In genomic region chr9:116369059-116369718, GRCm38 (mm10) we compare ENCODE assay signal across 11 mouse cellular contexts.
A peak's percentile ranks its signal among the peaks of the same experiment; 100 is the strongest.
DNase-seq lines count a peak whose midpoint lies in the region; ATAC-seq and TF ChIP-seq lines count a peak whose summit lies in the region.
"Had no signal": no experiment of that assay in that cellular context is flagged by ENCODE, and none has a peak within 500 bp of the region (broad histone marks: within the 10 kb centered on the region; RNA-seq: fewer than 3 reads in every experiment).

No protein-coding gene starts in this region.

- no peaks in the 10 kb centered on the region for H3K36me3 ChIP-seq in stomach, embryonic 14.5 days (ENCODE audit: control insufficient read depth, insufficient read depth, low read length)
- H3K36me3 ChIP-seq in hindbrain, postnatal 0 days (ENCODE audit: insufficient read depth, low read length): no peaks in the 10 kb centered on the region
- H3K36me3 ChIP-seq: hindbrain, embryonic 13.5 days had no signal

- no peak for TF ChIP-seq CTCF in Patski (IDR thresholded peaks at IDR 0.05)
- no peak for TF ChIP-seq CTCF in hindbrain, postnatal 0 days (IDR thresholded peaks at IDR 0.05; ENCODE audit: low read depth)

- POLR2A ChIA-PET in Patski (lab: Charles Lee): interaction anchor here (0.6 to 1.3 kb wide), 2 partner anchors 14 to 89 kb away, joined by 3 to 4 read pairs; no protein-coding TSS in a partner anchor

- H3K4me1 ChIP-seq in stomach, embryonic 14.5 days (ENCODE audit: control insufficient read depth, insufficient read depth, low read length): no peaks in the 10 kb centered on the region
- H3K4me1 ChIP-seq in hindbrain, postnatal 0 days (ENCODE audit: insufficient read depth, low read length): no peaks in the 10 kb centered on the region

- no peak overlapping the region for H3K27ac ChIP-seq in stomach, embryonic 14.5 days (ENCODE audit: low read length)
- no peak overlapping the region for H3K27ac ChIP-seq in hindbrain, postnatal 0 days
- H3K27ac ChIP-seq: hindbrain, embryonic 13.5 days had no signal

- no peak overlapping the region for H3K4me3 ChIP-seq in stomach, embryonic 14.5 days (ENCODE audit: low read depth, low read length)
- H3K4me3 ChIP-seq in hindbrain, postnatal 0 days (ENCODE audit: low read length): no peak overlapping the region
- H3K4me3 ChIP-seq: hindbrain, embryonic 13.5 days had no signal

- no peaks in the 10 kb centered on the region for H3K9me3 ChIP-seq in stomach, embryonic 14.5 days (ENCODE audit: control insufficient read depth, low read depth, low read length)
- no peaks in the 10 kb centered on the region for H3K9me3 ChIP-seq in hindbrain, postnatal 0 days (ENCODE audit: low read length)
- H3K9me3 ChIP-seq: hindbrain, embryonic 13.5 days had no signal

- no peak overlapping the region for H3K9ac ChIP-seq in stomach, embryonic 14.5 days (replicated peaks; ENCODE audit: low read depth, low read length)
- no peak overlapping the region for H3K9ac ChIP-seq in hindbrain, postnatal 0 days (replicated peaks; ENCODE audit: low read length)
- H3K9ac ChIP-seq: hindbrain, embryonic 13.5 days had no signal

- no peaks in the 10 kb centered on the region for H3K27me3 ChIP-seq in Patski
- no peaks in the 10 kb centered on the region for H3K27me3 ChIP-seq in stomach, embryonic 14.5 days (ENCODE audit: control insufficient read depth, insufficient read depth, low read length)
- H3K27me3 ChIP-seq in hindbrain, postnatal 0 days (ENCODE audit: insufficient read depth, low read length): no peaks in the 10 kb centered on the region

- ATAC-seq in Patski: peak; percentile 100
- peak; percentile 66 for ATAC-seq in inflammation-experienced regulatory T-cells, adult 6 months
- ATAC-seq in stomach, embryonic 14.5 days (ENCODE audit: insufficient number of reproducible peaks, insufficient read depth, low FRiP score, low read depth): 0 out of 2 replicates have a peak, but pooled peaks have one; percentile 28
- no peak for ATAC-seq in hindbrain, postnatal 0 days

- H3K4me2 ChIP-seq in stomach, embryonic 14.5 days (replicated peaks; ENCODE audit: low read depth, low read length): no peak overlapping the region
- no peak overlapping the region for H3K4me2 ChIP-seq in hindbrain, postnatal 0 days (ENCODE audit: low read depth, low read length)
- H3K4me2 ChIP-seq: heart, embryonic 11.5 days; hindbrain, embryonic 13.5 days had no signal

- CTCF ChIA-PET in Patski (lab: Charles Lee): interaction anchor here (0.8 to 1.4 kb wide), 3 partner anchors 22 to 283 kb away, joined by 3 read pairs; no protein-coding TSS in a partner anchor

- in situ Hi-C loops in Patski (cut with MboI; ENCODE audit: low pct_unique_long_range_greater_than_20kb): no loop called here

- DNase-seq in thymus, postnatal 0 days (ENCODE audit: low spot score): peak; percentile 61
- no peak for DNase-seq in thymus, postnatal 14 days
- DNase-seq in Patski (ENCODE audit: low read depth, low spot score) (peak; percentile 77), adipocyte (ENCODE audit: low spot score) (no peak)
- DNase-seq in gastrocnemius, postnatal 25 days: no peak
- DNase-seq in hindbrain, postnatal 0 days (ENCODE audit: low spot score): no peak
- DNase-seq: kidney, postnatal 4 days had no signal

Comparison
In these comparisons a context has a peak if more than half of its experiments do, and no peak if none do; other contexts are left out.
1. DNase-seq: peak in thymus, postnatal 0 days (single experiment) and Patski (single experiment); none in thymus, postnatal 14 days (single experiment), gastrocnemius, postnatal 25 days (single experiment), hindbrain, postnatal 0 days (single experiment) and adipocyte (single experiment).